Mouse (Mus musculus) midbrain, embryonic 13.5 days (tissue): Measurements from ENCODE around the gene Adarb2. TPM values are rescaled to one million over a fixed set of nuclear protein-coding genes. Genes with fewer than 3 reads are reported as not detected.

Source experiments
- ATAC-seq: fragments of 200-750 bp; cut with Nextera tagmentation; 2 replicates; pipeline ENCODE4 v1.8.0; 2017; ENCODE audit warnings: mild to moderate bottlenecking, moderate TSS enrichment, moderate library complexity
- H3K27ac ChIP-seq: fragments of 300-500 bp; sonication (generic); 2 replicates; pipeline ENCODE4 v1.5.1; 2015; ENCODE audit warnings: inconsistent platforms, mild to moderate bottlenecking, moderate library complexity
- H3K27me3 ChIP-seq: fragments of 300-500 bp; sonication (generic); 2 replicates; pipeline ENCODE4 v1.6.1; 2015; ENCODE audit warnings: mild to moderate bottlenecking, inconsistent platforms
- H3K36me3 ChIP-seq: fragments of 300-500 bp; sonication (generic); 2 replicates; pipeline ENCODE4 v1.6.1; 2015; ENCODE audit warnings: mild to moderate bottlenecking, inconsistent platforms
- H3K4me1 ChIP-seq: fragments of 300-500 bp; sonication (generic); replicated peaks from 2 replicates; pipeline ENCODE4 v1.6.1; 2015; ENCODE audit warnings: inconsistent platforms
- H3K4me2 ChIP-seq: fragments of 300-500 bp; sonication (generic); replicated peaks from 2 replicates; pipeline ENCODE4 v1.6.1; 2015; ENCODE audit warnings: moderate library complexity, mild to moderate bottlenecking, inconsistent platforms
- H3K4me3 ChIP-seq: fragments of 300-500 bp; sonication (generic); replicated peaks from 2 replicates; pipeline ENCODE4 v1.5.1; 2015; ENCODE audit warnings: mild to moderate bottlenecking, inconsistent platforms
- H3K9ac ChIP-seq: fragments of 300-500 bp; sonication (generic); replicated peaks from 2 replicates; pipeline ENCODE4 v1.6.1; 2015; ENCODE audit warnings: mild to moderate bottlenecking, inconsistent platforms
- H3K9me3 ChIP-seq: fragments of 300-500 bp; sonication (generic); 2 replicates; pipeline ENCODE4 v1.6.1; 2016; ENCODE audit warnings: mild to moderate bottlenecking, inconsistent platforms
- WGBS: fragments of 180-500 bp; shearing (Covaris S2); methylation state at CpG from one replicate; pipeline ENCODE4 v1.1.7; 2015; 5-methylcytosine and 5-hydroxymethylcytosine counted together
- polyA plus RNA-seq: library from polyadenylated mRNA; unstranded; fragments of >200 nt; fragmentation: Nextera tagmentation; extraction: Ambion mirVana; gene quantifications from 2 replicates; pipeline ENCODE4 v1.2.1, GENCODE M21; 2015

Adarb2 gene
- polyA plus RNA-seq, 1 experiment from 2014 or later: 26.9 TPM

DNA sequence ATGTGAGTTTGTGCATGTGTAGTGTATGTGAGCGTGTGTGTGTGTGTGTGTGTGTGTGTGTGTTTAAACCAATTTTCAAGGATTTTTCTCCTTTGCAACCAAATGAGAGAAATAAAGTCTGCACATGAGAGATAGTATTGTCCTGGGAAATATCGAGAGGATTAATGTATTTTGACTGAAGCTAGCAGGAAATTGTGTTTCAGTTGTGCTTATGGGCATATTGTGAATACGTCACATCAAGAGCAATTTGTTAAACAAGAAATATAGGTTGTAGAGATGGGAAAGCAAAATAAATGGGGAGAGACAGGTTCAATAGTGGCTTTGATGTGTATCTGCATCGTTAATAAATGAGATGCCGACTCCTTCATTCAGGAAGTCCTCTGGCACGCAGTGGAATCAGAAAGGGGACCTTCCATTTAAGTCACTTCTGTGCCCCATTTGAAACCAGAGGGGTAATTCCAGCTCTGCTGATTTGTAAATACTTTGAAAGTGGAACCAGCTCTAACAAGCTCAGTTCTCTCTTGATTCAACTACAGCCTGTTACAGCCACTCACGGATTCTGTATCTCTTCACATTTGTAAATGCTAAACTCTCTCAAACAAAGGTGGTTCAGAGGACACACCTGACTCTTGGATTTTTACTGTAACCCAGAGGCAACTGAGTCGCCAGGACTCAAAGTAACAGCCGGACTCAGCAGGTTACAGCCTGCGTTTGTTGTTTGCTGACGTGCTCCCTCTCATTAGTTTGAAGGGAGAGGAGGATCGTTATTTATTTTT lies 265.1 kb downstream of the Adarb2 start:
- Histone ChIP-seq H3K4me3 (no peak overlapping the region), H3K4me1 (no peaks in the 10 kb centered on the region), H3K27me3 (no peaks in the 10 kb centered on the region), H3K4me2 (no peak overlapping the region), H3K36me3 (no peaks in the 10 kb centered on the region), H3K9ac (no peak overlapping the region), H3K27ac (peak overlapping the region; percentile 19; the same call in 1 of the 2 replicates), H3K9me3 (no peaks in the 10 kb centered on the region)
- 64% methylated on average over 12 of the region's 12 CpGs for WGBS
- no peak for ATAC-seq

- ATAC-seq: 0 out of 2 replicates have a peak, but pooled peaks have one; percentile 30
- H3K9ac ChIP-seq: no peak overlapping the region
- H3K4me2 ChIP-seq: no peak overlapping the region
- no peaks in the 10 kb centered on the region; the same call in 1 of the 2 replicates for H3K9me3 ChIP-seq
- H3K4me1 ChIP-seq: no peaks in the 10 kb centered on the region
- no peak overlapping the region for H3K4me3 ChIP-seq
- H3K27me3 ChIP-seq: no peaks in the 10 kb centered on the region
- no peak overlapping the region for H3K27ac ChIP-seq
- WGBS: 67% methylated on average over 3 of the region's 3 CpGs
- H3K36me3 ChIP-seq: no peaks in the 10 kb centered on the region
These were observed 273.6 kb downstream of the Adarb2 start for GRCm38 (mm10) chr13:8476237-8476636.

DNA sequence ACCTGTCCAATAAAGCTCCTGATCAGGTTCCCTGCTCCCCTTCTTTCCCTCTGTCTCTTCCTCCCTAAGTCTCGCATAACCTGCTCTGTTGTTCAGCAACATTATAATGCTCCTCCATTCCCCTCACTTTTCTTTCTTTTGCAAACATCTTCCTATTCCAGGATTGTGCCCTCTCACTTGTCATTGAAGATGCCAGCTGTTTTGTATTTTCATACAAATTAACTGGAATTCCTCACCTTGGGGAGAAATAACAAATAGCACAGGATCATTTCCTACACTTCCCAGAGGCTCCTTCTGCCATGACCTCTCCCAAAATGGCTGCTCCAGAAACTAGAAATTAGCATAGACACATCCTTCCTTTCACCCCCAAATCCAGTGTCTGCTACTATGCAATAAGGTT lies 276.1 kb downstream of the Adarb2 start:
- no peak overlapping the region for H3K27ac ChIP-seq
- no peak overlapping the region for H3K9ac ChIP-seq
- no peak overlapping the region for H3K4me2 ChIP-seq
- WGBS: 83% methylated on average over 1 of the region's 1 CpGs
- H3K36me3 ChIP-seq: no peaks in the 10 kb centered on the region
- no peak for ATAC-seq
- H3K4me3 ChIP-seq: no peak overlapping the region
- no peaks in the 10 kb centered on the region for H3K27me3 ChIP-seq
- H3K4me1 ChIP-seq: no peaks in the 10 kb centered on the region
- no peaks in the 10 kb centered on the region; the same call in 1 of the 2 replicates for H3K9me3 ChIP-seq

DNA sequence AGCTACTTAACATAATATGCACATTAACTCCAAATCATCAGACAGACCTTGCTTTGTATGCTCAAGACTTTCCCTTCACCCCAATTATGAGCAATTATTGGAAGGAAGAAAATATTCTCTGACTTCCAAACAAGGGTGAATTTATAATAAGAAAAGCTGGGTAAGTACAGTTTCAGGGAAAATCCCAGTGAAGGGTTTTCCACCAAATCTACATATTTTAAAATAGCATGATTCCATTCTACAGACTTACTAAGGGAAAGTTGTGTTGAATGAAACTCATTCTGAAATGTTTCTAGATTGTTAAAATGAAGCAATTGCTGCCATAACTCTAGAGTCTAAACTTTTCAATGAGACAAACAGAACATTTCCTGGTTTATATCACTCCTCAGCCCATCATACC lies 277.3 kb downstream of the Adarb2 start:
- Histone ChIP-seq H3K4me1 (no peaks in the 10 kb centered on the region), H3K27ac (no peak overlapping the region), H3K36me3 (no peaks in the 10 kb centered on the region), H3K4me3 (no peak overlapping the region), H3K4me2 (no peak overlapping the region), H3K9ac (no peak overlapping the region), H3K27me3 (no peaks in the 10 kb centered on the region), H3K9me3 (no peaks in the 10 kb centered on the region; the same call in 1 of the 2 replicates)
- no peak for ATAC-seq

- ATAC-seq: no peak
- Histone ChIP-seq H3K27me3 (no peaks in the 10 kb centered on the region), H3K9ac (no peak overlapping the region), H3K9me3 (no peaks in the 10 kb centered on the region), H3K4me3 (no peak overlapping the region), H3K4me2 (no peak overlapping the region), H3K27ac (no peak overlapping the region), H3K36me3 (no peaks in the 10 kb centered on the region), H3K4me1 (no peaks in the 10 kb centered on the region)
- 38% methylated on average over 3 of the region's 3 CpGs for WGBS
These were observed 278.7 kb downstream of the Adarb2 start for GRCm38 (mm10) chr13:8481347-8481746.

DNA sequence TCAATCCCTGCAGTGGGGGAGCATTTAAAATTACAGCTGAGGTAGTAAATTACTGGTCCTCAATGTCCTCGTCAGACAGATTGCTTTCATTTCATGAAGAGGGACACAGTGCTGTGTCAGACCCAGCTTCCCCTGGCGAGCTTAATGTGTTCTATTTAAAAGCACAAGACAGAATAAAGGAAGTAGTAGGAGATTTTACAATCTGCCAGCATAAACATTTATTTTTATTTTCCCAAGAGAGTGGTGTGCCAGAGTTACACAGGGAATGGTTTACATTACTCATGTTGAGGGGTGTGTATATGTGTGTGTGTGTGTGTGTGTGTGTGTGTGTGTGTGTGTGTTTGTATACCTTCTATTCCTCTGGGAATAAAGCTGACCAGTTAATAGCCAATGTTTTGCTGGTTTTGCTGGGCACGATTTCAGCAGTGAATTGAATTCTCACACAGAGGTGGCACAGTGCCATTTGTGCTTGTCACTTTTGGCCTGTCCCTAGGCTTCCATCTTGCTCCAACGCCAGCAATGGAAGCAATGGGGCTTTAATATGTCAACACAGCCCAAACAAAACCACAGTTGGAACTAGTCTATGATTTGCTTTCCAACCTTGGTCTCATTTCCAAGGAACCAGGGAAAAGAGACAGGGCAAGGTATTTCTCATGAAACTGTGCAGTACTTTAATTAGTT lies 282.1 kb downstream of the Adarb2 start:
- peak overlapping the region; percentile 39; the same call in 1 of the 2 replicates for H3K27ac ChIP-seq
- H3K27me3 ChIP-seq: no peaks in the 10 kb centered on the region
- no peaks in the 10 kb centered on the region for H3K4me1 ChIP-seq
- H3K4me2 ChIP-seq: no peak overlapping the region
- no peaks in the 10 kb centered on the region for H3K36me3 ChIP-seq
- H3K9me3 ChIP-seq: no peaks in the 10 kb centered on the region
- WGBS: 68% methylated on average over 4 of the region's 4 CpGs
- H3K4me3 ChIP-seq: no peak overlapping the region
- ATAC-seq: peak; percentile 50; the same call in 1 of the 2 replicates
- no peak overlapping the region for H3K9ac ChIP-seq

GRCm38 (mm10) chr13:8487756-8488434 lies 285.2 kb downstream of the Adarb2 start:
- no peaks in the 10 kb centered on the region for H3K36me3 ChIP-seq
- no peak overlapping the region for H3K4me2 ChIP-seq
- no peaks in the 10 kb centered on the region for H3K9me3 ChIP-seq
- no peak overlapping the region for H3K4me3 ChIP-seq
- H3K4me1 ChIP-seq: no peaks in the 10 kb centered on the region
- WGBS: 82% methylated on average over 5 of the region's 5 CpGs
- no peaks in the 10 kb centered on the region for H3K27me3 ChIP-seq
- no peak for ATAC-seq
- no peak overlapping the region for H3K27ac ChIP-seq
- H3K9ac ChIP-seq: no peak overlapping the region

- no peaks in the 10 kb centered on the region for H3K36me3 ChIP-seq
- no peak overlapping the region for H3K4me3 ChIP-seq
- no peaks in the 10 kb centered on the region for H3K9me3 ChIP-seq
- H3K27me3 ChIP-seq: no peaks in the 10 kb centered on the region
- H3K27ac ChIP-seq: no peak overlapping the region
- H3K4me1 ChIP-seq: no peaks in the 10 kb centered on the region
- no peak overlapping the region for H3K9ac ChIP-seq
- H3K4me2 ChIP-seq: no peak overlapping the region
- no peak for ATAC-seq
- WGBS: 82% methylated on average over 5 of the region's 5 CpGs
These were observed 290.7 kb downstream of the Adarb2 start for GRCm38 (mm10) chr13:8493363-8493762.

GRCm38 (mm10) chr13:8499551-8499950 lies 296.9 kb downstream of the Adarb2 start:
- Histone ChIP-seq H3K4me3 (no peak overlapping the region), H3K27me3 (no peaks in the 10 kb centered on the region), H3K36me3 (no peaks in the 10 kb centered on the region), H3K9ac (no peak overlapping the region), H3K4me1 (0 out of 2 replicates have a peak, but pooled peaks cover 4% of the 10 kb centered on the region), H3K27ac (no peak overlapping the region), H3K4me2 (no peak overlapping the region), H3K9me3 (no peaks in the 10 kb centered on the region)
- 51% methylated on average over 5 of the region's 5 CpGs for WGBS
- 0 out of 2 replicates have a peak, but pooled peaks have one; percentile 24 for ATAC-seq

- 65% methylated on average over 7 of the region's 7 CpGs for WGBS
- no peak for ATAC-seq
These were observed 308.6 kb downstream of the Adarb2 start for GRCm38 (mm10) chr13:8511069-8511817.

GRCm38 (mm10) chr13:8515979-8516715 lies 313.5 kb downstream of the Adarb2 start:
- no peak for ATAC-seq

More at GRCm38 (mm10) chr13:8511069-8511817, 308.6 kb downstream of the Adarb2 start:
- Histone ChIP-seq H3K4me2 (no peak overlapping the region), H3K4me1 (0 out of 2 replicates have a peak, but pooled peaks cover 8% of the 10 kb centered on the region), H3K27ac (no peak overlapping the region), H3K27me3 (no peaks in the 10 kb centered on the region), H3K9me3 (no peaks in the 10 kb centered on the region), H3K9ac (no peak overlapping the region), H3K36me3 (no peaks in the 10 kb centered on the region), H3K4me3 (no peak overlapping the region)

More at GRCm38 (mm10) chr13:8515979-8516715, 313.5 kb downstream of the Adarb2 start:
- Histone ChIP-seq H3K27me3 (no peaks in the 10 kb centered on the region), H3K27ac (no peak overlapping the region), H3K9ac (no peak overlapping the region), H3K4me2 (no peak overlapping the region), H3K9me3 (no peaks in the 10 kb centered on the region), H3K36me3 (no peaks in the 10 kb centered on the region), H3K4me3 (no peak overlapping the region), H3K4me1 (0 out of 2 replicates have a peak, but pooled peaks cover 7% of the 10 kb centered on the region)
- WGBS: 78% methylated on average over 4 of the region's 4 CpGs
